Mouse (Mus musculus) lung, embryonic 14.5 days (tissue): ENCODE results near the gene Wdr13. TPM values are rescaled to one million over a fixed set of nuclear protein-coding genes. Genes with fewer than 3 reads are reported as not detected.

Source experiments
- ATAC-seq: fragments of 200-750 bp; cut with Nextera tagmentation; 2 replicates; pipeline ENCODE4 v1.8.0; 2017; ENCODE audit warnings: mild to moderate bottlenecking, moderate TSS enrichment, moderate library complexity; ENCODE audit not compliant: insufficient read depth
- DNase-seq: peaks from one replicate; pipeline ENCODE4 v3.0.0-alpha.2; 2015
- H3K27ac ChIP-seq: fragments of 300-500 bp; sonication (generic); 2 replicates; pipeline ENCODE4 v1.5.1; 2014; ENCODE audit warnings: low read depth, mild to moderate bottlenecking, moderate library complexity
- H3K27me3 ChIP-seq: fragments of 300-500 bp; sonication (generic); 2 replicates; pipeline ENCODE4 v1.6.1; 2014; ENCODE audit warnings: low read length, control low read depth; ENCODE audit not compliant: insufficient read depth
- H3K36me3 ChIP-seq: fragments of 300-500 bp; sonication (generic); 2 replicates; pipeline ENCODE4 v1.6.1; 2014; ENCODE audit warnings: control low read depth; ENCODE audit not compliant: insufficient read depth
- H3K4me1 ChIP-seq: fragments of 300-500 bp; sonication (generic); 2 replicates; pipeline ENCODE4 v1.6.1; 2014; ENCODE audit warnings: antibody characterized with exemption, control low read depth; ENCODE audit not compliant: insufficient read depth
- H3K4me2 ChIP-seq: fragments of 300-500 bp; sonication (generic); 2 replicates; pipeline ENCODE4 v1.6.1; 2014; ENCODE audit warnings: mild to moderate bottlenecking
- H3K4me3 ChIP-seq: fragments of 300-500 bp; sonication (generic); 2 replicates; pipeline ENCODE4 v1.5.1; 2014; ENCODE audit warnings: low read depth, low read length
- H3K9ac ChIP-seq: fragments of 300-500 bp; sonication (generic); 2 replicates; pipeline ENCODE4 v1.6.1; 2014
- H3K9me3 ChIP-seq: fragments of 300-500 bp; sonication (generic); 2 replicates; pipeline ENCODE4 v1.6.1; 2016; ENCODE audit warnings: low read depth, low read length, control low read depth
- CTCF ChIP-seq: IDR thresholded peaks from 2 replicates; pipeline ENCODE4 v1.5.1; 2016; ENCODE audit warnings: antibody characterized with exemption, low read depth
- WGBS: fragments of 180-500 bp; shearing (Covaris S2); extraction: QIAGEN DNeasy Blood & Tissue Kit; methylation state at CpG from one replicate; pipeline ENCODE4 v1.1.7; 2014; 5-methylcytosine and 5-hydroxymethylcytosine counted together
- polyA plus RNA-seq: library from polyadenylated mRNA; unstranded; fragments of >200 nt; fragmentation: Nextera tagmentation; extraction: Ambion mirVana; gene quantifications from 2 replicates; pipeline ENCODE4 v1.2.1, GENCODE M21; 2014

The Wdr13 gene
- polyA plus RNA-seq, 1 experiment from 2014 or later, result 20.8 TPM

- peaks cover 62% of the 10 kb centered on the region for H3K36me3 ChIP-seq
- H3K4me3 ChIP-seq, result no peak overlapping the region
- 44% methylated on average over 1 of the region's 1 CpGs for WGBS
- TF ChIP-seq CTCF, result no peak
- ATAC-seq (no peak), DNase-seq (no peak)
- H3K27me3 ChIP-seq, result no peaks in the 10 kb centered on the region
- H3K9ac ChIP-seq, result no peak overlapping the region
- H3K9me3 ChIP-seq, result no peaks in the 10 kb centered on the region
- no peak overlapping the region for H3K27ac ChIP-seq
- no peaks in the 10 kb centered on the region for H3K4me1 ChIP-seq
- H3K4me2 ChIP-seq, result no peak overlapping the region
These were observed 6.8 kb upstream of the Wdr13 start for GRCm38 (mm10) chrX:8139480-8139879.

DNA sequence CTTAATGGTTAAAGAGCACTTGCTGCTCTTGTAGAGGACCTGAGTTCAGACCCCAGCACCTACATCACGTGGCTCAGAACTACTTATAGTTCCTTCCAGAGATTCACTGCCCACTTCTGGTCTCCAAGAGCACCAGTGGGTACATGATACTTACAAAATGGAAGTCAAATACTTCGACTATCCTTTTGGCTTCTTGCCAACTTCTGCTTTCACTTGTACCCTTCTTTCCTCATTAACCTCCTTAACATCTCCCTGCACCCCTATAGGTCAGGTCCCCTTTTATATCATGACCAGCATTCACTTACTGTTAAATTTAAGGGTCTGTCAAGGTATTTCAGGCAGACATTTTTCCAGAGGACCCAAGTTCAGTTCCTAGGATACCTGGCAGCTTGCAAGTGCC lies 3.2 kb upstream of the Wdr13 start:
- TF ChIP-seq CTCF, result no peak
- Histone ChIP-seq H3K36me3 (peaks cover 32% of the 10 kb centered on the region), H3K4me3 (no peak overlapping the region), H3K9ac (no peak overlapping the region), H3K4me2 (no peak overlapping the region), H3K27me3 (no peaks in the 10 kb centered on the region), H3K27ac (no peak overlapping the region), H3K4me1 (no peaks in the 10 kb centered on the region), H3K9me3 (no peaks in the 10 kb centered on the region)
- WGBS, result 46% methylated on average over 2 of the region's 2 CpGs
- DNase-seq, result peak; percentile 51
- no peak for ATAC-seq

- ATAC-seq (no peak), DNase-seq (no peak)
- Histone ChIP-seq H3K4me1 (no peaks in the 10 kb centered on the region), H3K27ac (no peak overlapping the region), H3K27me3 (no peaks in the 10 kb centered on the region), H3K9me3 (no peaks in the 10 kb centered on the region), H3K36me3 (peaks cover 10% of the 10 kb centered on the region; the same call in 1 of the 2 replicates), H3K9ac (no peak overlapping the region), H3K4me2 (peak overlapping the region; percentile 63), H3K4me3 (peak overlapping the region; percentile 55; the same call in 1 of the 2 replicates)
- 91% methylated on average over 17 of the region's 17 CpGs for WGBS
- TF ChIP-seq CTCF, result no peak
These were observed 1.3 kb downstream of the Wdr13 start for GRCm38 (mm10) chrX:8131393-8131792.

DNA sequence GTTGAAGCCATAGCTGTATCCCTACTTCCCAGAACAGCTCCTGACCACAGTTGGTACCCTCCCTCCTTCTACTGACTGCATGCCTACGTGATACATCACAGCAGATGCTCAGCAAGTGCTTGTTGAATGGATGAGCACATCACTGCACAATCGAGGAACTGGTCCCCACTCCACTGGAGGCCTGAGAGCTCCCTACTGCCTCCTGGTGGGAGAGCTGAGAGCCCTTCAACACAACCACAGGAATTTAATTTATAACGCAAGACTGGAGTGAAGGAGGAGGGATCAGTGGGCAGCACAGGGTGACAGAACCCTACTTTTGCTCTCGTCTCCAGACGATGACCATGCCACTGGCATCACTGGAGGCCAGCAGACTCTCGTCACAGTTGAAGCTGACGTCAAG lies 7.5 kb downstream of the Wdr13 start:
- H3K27me3 ChIP-seq, result no peaks in the 10 kb centered on the region
- TF ChIP-seq CTCF, result peak; percentile 14; the same call in 1 of the 2 replicates
- peaks cover 14% of the 10 kb centered on the region; the same call in 1 of the 2 replicates for H3K36me3 ChIP-seq
- 73% methylated on average over 7 of the region's 7 CpGs for WGBS
- no peak for DNase-seq
- ATAC-seq, result no peak
- H3K4me1 ChIP-seq, result no peaks in the 10 kb centered on the region
- no peak overlapping the region for H3K4me2 ChIP-seq
- no peak overlapping the region for H3K27ac ChIP-seq
- H3K4me3 ChIP-seq, result no peak overlapping the region
- no peak overlapping the region for H3K9ac ChIP-seq
- H3K9me3 ChIP-seq, result no peaks in the 10 kb centered on the region

DNA sequence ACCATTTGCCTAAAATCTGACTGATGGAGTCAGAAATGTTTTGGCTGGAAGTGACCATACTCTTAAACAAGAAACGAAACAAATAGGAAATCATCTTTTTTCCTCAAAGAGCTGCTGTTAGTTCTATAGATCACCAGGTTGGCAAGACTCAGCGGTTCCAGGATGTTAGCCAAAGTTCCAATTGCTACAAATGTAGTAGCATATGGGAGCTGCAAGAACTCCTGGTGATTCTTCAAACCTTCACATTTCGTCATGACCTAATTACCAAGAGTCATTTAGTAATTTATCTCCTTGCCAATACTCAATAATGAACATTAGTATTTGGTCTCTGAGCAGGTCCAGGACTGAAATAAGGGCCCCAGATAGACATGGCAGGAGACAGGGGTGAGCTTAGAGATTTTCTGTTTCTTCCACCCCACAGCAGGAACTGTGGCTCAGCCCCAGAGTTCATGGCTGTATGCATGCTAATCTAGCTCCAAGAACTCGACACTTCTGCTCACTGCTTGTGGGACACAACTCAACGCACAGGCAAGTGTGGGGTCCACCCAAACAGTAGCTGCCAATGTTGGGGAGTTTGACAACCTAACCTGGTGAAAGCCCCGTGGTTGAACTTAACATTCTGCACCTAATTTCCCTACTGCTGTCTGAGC lies 8.7 kb downstream of the Wdr13 start:
- no peak for TF ChIP-seq CTCF
- no peak for DNase-seq
- H3K36me3 ChIP-seq, result peaks cover 10% of the 10 kb centered on the region; the same call in 1 of the 2 replicates

DNA sequence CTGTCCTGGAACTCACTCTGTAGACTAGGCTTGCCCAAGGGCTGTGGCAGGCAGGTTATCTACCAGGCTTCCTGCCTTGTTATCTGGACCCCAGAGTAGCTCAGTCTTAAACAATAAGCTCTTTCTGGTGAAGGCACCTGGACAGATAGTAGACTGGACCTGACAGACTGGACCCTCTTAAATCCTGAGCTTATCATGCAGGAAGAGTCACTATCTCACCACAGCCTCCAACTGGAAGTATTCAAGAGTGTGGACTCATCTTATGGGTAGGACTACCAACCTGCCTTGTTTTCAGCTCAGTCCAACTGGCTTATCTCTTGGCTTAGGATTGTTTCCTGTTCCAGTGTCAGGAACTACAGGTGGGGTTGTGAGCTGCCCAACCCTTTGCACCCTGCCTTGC lies 15.4 kb downstream of the Wdr13 start:
- Histone ChIP-seq H3K36me3 (no peaks in the 10 kb centered on the region), H3K27ac (no peak overlapping the region), H3K9me3 (no peaks in the 10 kb centered on the region), H3K4me3 (no peak overlapping the region), H3K9ac (no peak overlapping the region), H3K4me1 (no peaks in the 10 kb centered on the region), H3K4me2 (no peak overlapping the region), H3K27me3 (no peaks in the 10 kb centered on the region)
- TF ChIP-seq CTCF, result no peak
- DNase-seq (no peak), ATAC-seq (no peak)

More for the DNA sequence above, 8.7 kb downstream of the Wdr13 start:
- Histone ChIP-seq H3K9me3 (no peaks in the 10 kb centered on the region), H3K4me2 (no peak overlapping the region), H3K9ac (no peak overlapping the region), H3K4me3 (no peak overlapping the region), H3K4me1 (no peaks in the 10 kb centered on the region), H3K27me3 (no peaks in the 10 kb centered on the region), H3K27ac (no peak overlapping the region)
- WGBS, result 79% methylated on average over 6 of the region's 6 CpGs
- no peak for ATAC-seq

GRCm38 (mm10) chrX:8115275-8115674 lies 17.4 kb downstream of the Wdr13 start:
- 63% methylated on average over 4 of the region's 4 CpGs for WGBS
- Histone ChIP-seq H3K27ac (no peak overlapping the region), H3K4me1 (no peaks in the 10 kb centered on the region), H3K36me3 (no peaks in the 10 kb centered on the region), H3K4me3 (no peak overlapping the region), H3K27me3 (no peaks in the 10 kb centered on the region), H3K4me2 (no peak overlapping the region), H3K9me3 (no peaks in the 10 kb centered on the region), H3K9ac (no peak overlapping the region)
- no peak for DNase-seq
- TF ChIP-seq CTCF, result peak; percentile 14; the same call in 1 of the 2 replicates
- ATAC-seq, result no peak

DNA sequence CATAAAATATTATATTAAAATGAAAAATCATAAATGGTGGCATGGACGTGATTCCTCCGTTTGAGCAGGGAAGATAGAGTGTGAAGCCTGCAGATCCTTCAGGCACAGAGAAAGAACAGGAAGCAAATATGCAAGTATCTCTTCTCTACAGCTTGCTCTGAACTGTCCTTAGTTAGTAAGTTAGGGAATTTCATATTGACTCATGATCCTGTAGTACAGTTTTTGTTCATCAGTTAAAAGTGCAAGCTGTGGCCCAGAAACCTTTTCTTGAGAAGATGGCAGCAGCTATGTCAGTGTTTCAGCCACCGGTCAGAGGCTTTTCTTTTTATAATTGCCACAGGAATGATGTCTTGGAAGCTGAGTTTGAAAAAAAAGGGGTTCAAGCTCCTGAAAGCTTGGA lies 27.7 kb downstream of the Wdr13 start:
- H3K9me3 ChIP-seq, result no peaks in the 10 kb centered on the region
- no peak overlapping the region for H3K4me2 ChIP-seq
- no peaks in the 10 kb centered on the region for H3K27me3 ChIP-seq
- no peak overlapping the region for H3K27ac ChIP-seq
- no peak for ATAC-seq
- H3K36me3 ChIP-seq, result no peaks in the 10 kb centered on the region
- no peak for TF ChIP-seq CTCF
- no peak for DNase-seq
- no peak overlapping the region for H3K4me3 ChIP-seq
- WGBS, result 95% methylated on average over 3 of the region's 3 CpGs
- H3K4me1 ChIP-seq, result no peaks in the 10 kb centered on the region
- no peak overlapping the region for H3K9ac ChIP-seq
